Mouse (Mus musculus) C2C12 (cell line): ENCODE results near the gene Fam161a.

Experiments
- CTCF ChIP-seq: IDR thresholded peaks from one replicate; pipeline ENCODE4 v1.5.1; 2011; ENCODE audit not compliant: control insufficient read depth, insufficient read depth, insufficient read length
- FOSL1 ChIP-seq: IDR thresholded peaks from one replicate; pipeline ENCODE4 v1.8.0; 2011; ENCODE audit warnings: mild to moderate bottlenecking, low read length; ENCODE audit not compliant: poor library complexity, insufficient read depth, severe bottlenecking

DNA sequence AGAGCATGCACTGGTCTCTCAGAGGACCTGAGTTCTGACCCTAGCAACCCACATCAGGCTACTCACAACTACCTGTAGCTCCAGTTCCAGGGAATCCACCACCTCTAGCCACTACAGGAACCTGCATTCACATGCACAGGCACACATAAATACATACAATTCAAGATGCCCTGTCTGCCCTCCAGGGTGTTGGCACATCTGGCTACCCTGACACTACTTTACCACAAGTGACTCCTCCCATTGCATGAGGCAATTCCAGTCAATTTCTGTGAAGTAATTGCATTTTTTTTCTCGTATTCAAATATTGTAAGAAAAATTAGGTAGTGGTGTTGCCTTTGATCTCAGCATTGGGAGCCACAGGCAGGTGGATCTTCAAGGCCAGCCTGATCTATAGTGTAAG lies 28.1 kb upstream of the Fam161a start:
- TF ChIP-seq CTCF (no peak), FOSL1 (no peak)
